Mouse (Mus musculus): Measurements from ENCODE around the gene Islr.

Gene Islr

DNA sequence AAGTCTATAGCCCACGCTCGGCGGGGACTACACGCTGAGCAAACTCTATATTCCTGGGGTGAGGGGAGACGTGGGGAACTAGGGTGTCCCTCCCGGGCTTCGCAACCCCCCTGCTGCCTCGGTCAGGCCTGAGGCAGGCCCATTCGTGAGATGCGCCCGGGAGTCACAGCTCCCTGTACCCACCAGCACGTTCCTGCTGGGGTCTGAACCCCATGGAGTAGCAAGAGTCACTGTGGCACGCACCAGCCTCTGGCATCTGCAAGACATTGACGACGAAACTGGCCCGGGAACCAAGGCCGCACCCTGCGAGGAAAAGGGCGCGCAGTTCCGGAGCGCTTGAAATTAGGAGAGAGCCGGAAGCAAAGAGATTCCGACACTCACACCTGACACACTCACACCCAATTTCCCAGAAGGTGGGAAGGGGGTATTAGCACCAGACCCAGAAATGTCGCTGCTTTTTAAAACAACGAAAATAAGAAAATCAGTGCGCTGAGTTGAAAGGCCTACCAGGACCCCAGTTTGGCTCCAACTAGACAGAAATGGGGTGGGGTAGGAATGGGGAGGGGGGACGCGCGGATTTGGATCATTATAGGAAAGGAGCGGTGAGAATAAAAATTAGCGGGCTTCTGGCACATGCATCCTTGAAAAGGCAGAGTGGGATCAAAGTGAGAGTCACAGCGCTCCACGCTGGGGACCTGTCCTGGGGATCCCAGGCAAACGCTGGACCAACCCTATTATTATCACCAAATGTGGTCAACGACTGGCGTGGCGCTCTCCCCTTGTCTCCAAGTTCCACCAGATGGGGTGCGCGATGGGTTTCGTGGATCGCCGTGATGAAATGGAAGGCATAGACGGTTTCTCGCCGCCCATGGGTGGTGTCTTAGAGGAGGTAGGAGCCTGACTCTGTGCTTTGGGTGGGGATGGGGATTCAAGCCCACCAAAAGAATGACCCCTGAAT, 7.2 kb downstream of the Islr start:
- DNase-seq: no peak

DNA sequence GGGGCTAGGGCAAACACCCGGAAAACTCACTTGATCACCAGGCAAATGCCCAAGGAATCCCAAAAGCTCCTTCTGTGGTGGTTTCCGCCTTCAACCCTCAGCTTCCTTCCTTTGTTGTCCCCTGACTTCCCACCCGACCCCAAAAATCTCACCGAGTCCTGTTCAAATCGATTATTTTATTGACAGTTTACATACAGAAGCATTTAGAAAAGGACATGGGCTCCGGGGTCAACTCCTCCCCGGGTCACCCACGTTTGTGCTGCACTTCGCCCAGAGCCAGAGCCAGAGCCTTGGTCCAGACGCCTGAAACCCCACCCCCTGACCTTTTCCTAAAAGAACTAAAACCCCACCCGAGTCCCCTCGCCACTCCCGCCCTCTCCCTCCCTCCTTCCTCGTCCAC, 8.0 kb downstream of the Islr start:
- no peak for DNase-seq

DNA sequence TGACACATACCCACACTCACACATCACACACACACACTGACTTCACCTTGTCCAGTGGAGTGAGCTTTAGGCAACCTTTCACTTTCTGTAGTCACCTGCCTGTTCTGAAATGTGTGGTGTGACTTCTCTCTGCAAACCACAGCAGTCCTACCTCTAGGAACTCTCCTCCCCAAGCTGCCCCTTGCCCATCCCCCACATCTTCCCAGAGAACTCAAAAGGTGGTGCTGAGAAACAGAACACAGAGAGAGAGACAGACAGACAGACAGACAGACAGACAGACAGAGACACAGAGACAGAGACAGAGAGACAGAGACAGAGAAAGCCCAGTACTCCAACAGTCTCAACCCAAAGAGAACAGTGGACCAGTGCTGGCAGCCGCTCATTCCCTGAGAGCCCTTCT, 8.4 kb downstream of the Islr start:
- no peak for DNase-seq

DNA sequence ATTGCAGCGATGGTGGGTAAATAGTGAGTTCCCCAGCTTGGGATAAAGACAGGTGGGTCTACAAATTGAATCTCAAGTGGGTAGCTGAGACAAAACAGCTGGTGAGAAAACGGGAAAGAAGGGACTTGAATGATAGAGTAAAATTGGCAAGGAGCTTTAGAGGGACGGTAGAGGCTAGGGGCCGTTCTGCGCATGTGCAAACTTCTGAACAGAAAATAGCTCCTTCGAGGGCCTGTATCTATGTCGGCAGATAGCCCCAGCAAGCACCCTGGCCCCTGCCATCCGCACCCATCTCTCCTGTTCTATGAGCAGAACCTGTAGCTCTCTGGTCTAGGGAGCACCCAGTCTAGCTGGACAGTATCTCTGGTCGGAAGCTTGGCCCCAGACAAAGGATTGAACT, 9.9 kb downstream of the Islr start:
- DNase-seq: no peak

DNA sequence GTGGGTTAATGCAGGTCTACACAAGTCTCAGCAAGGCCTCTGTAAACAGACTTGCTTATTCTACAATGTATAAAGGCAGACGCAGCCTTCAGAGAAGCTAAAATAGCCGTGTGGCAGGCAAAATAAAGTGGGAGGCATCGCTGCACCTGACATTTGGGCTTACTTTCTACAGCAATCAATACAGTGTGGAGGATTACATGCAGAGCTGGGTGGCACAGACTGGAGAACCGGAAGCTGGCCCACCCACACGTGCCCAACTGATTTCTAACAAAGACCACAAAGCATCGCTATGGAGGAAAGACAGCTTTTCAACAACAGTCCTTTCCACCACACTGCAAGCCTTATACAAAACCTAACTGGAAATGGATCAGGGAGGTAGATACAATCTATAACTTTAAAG, 19.6 kb downstream of the Islr start:
- DNase-seq: no peak

DNA sequence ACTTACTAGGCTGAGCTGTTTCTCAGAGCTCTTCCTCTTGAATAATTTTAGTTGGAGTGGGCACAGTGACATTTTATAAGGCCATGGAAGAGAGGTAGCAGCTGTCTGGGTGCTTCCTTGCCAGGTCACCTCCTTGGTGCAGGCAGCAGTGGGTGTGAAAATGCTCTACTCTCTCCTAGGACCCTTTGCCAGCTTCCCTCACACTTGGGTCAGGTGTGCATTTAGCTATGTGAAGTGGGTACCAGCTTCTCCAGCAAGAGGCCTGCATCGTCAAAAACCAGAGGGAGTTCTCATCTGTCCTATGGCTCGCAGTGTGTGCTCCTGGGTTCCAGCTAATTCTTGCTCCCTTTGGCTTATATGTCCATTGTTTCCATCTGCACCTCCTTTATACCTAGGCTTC, 24.7 kb downstream of the Islr start:
- DNase-seq: no peak

DNA sequence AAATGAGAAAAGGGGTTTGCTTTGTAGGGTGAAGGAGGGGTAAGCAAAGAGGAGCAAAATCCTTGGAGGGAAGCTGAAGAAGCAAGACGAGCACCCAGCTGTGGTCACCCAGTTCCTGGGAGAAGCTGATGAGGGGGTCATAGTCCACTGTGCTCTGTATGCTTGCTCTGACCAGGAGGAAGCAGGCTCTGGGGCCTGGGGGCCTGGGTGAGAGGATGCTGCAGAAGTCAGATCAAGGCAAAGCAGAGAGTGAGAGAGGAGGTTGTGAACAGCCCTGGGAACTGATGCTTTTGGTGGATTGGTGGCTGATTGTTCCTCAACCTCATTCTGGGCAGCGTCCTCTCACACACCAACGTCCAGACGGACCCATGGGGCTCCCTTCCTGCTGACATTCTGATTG, 26.9 kb downstream of the Islr start:
- no peak for DNase-seq

DNA sequence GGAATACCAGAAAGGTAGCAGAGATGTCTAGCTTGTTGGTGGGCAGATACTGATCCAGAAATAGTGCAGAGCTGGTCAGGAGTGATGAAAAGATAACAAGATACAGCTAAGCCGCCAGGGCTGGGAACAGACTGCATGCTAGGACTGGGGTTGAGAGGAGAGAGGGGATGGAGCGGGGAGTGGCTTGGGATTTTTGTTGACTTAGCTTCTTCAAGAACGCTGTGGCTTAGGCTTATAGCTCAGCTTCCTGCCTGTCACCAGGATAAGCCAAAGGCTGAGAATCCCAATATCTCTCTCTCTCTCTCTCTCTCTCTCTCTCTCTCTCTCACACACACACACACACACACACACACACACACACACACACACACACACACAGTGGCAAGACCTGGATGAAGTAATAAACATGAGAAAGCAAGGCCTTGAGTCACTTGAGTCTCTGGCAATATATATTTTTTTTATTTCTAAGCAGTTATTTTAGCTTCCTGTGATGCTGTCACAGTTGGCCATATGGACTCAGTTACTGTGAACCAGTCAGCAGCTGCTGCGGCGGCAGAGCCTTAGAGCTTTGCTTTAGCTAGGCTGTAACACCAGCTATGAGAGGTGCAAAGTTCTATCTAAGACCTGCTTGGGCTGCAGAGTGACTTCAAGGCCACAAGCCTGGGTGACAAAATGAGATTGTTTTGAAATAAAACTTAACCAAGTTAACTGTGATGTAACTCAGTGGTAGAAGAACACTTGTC, 28.2 kb downstream of the Islr start:
- peak; percentile 68 for DNase-seq

DNA sequence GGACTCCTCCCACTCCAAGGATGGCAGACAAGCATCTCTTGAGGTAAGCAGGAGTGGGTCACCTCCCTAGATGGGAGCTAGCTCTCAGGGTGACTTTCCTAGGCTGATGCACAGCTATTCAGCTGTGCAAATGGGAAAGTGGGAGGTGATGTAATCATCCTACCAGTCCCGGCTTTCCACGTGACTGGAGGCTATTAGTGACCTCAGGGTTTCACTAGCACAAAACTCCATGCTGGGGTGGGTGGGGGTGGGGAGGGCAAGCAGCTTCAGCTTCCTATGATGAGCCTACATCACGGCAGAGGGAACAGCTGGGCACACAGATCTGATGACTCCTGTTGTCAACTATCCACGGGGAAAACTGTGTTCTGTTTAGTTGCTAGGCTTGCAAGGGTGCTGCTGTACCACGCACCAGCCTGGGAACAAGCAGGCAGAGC, 29.3 kb downstream of the Islr start:
- DNase-seq: peak; percentile 80

DNA sequence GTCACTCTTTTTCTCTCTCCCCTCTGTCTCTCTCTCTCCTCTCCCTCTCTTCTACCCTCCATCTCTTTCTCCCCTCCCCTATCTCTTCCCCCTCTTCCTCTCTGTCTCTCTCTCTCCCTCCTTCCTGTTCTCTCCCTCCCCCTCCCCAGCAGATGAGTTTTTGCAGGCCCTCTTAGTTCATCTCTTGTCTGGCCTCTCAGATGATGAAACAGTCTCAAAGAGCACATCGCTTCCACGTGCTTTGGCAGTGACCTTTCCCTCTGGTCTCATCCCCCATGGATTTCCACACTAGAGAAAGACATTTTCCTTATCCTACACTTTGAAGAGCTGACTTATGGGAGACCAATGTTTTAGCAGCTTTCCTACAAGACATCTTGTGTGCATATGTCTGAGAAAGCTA, 31.2 kb downstream of the Islr start:
- no peak for DNase-seq

DNA sequence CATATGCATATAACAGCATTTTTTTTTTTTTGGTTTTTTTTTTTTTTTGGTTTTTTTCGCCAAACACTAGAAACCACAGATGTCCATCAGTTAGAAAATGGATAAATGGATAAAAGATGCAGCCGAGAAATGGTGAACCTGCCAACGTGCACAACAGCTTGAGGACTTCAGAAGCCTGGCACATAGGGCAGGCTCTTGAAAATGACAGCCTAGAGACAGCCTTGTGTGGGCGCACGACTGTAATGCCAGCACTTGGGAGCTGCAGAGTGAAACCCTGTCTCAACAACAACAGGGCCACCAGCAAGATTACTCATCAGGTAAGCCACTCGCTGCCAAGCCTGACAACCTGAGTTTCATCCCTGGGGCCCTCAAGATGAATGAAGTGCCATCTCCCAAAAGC, 34.7 kb downstream of the Islr start:
- DNase-seq: no peak

DNA sequence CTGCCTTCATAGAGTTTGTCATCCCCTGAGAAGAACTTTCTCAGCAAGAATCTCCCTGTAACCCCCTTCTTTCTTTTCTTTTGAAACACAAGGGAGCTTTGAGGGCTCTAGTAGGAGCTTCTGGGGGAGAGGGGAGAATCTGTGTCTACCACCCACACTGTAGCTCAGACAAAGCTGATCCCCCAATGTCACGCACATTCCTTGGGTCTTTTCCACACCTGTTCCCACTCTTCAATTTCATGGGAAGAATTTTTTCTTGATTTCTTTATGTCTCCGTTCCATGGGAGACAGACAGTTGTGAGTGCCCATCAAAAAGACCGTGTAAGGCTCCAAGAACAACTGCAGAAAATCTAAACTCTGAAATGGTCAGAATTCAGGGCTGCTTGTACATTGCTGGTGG, 35.2 kb downstream of the Islr start:
- DNase-seq: no peak

DNA sequence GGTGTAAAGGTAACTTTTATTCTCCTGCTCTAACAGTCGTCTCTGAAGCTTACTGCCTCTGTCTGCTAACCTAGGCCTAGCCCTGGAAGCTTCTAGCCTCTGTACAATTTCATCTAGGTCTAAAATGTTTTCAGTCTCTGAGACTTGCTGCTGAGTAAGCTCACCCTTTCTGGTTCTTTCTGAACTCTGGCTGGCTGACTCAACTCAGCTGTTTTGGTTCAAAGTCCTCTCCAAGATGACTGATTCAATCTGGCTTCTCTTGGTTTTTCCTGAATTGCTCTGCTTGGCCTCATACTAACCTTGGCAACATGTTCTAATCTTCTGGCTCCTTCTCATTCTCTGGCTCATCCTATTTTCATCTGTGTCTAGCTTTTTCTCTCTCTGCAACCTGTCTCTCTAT, 38.3 kb downstream of the Islr start:
- DNase-seq: no peak

DNA sequence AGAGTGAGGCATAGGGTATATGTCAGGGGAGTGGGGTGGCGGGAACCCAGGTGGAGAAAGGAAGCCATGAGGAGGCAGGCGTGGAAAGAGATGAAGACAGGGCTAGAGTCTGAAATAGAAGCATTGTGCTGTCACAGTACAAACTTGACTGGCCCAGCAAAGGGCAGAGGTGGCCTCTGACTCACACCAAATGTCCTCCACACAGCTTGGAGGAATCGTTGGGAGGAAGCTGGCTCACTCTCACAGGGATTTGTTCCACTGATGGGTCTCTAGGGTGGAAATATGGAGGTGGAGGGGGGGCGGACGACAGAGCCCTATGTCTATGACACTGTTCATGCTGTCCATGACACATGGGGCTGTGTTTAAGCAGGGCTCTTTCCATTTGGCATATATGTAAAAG, 41.0 kb downstream of the Islr start:
- DNase-seq: no peak

DNA sequence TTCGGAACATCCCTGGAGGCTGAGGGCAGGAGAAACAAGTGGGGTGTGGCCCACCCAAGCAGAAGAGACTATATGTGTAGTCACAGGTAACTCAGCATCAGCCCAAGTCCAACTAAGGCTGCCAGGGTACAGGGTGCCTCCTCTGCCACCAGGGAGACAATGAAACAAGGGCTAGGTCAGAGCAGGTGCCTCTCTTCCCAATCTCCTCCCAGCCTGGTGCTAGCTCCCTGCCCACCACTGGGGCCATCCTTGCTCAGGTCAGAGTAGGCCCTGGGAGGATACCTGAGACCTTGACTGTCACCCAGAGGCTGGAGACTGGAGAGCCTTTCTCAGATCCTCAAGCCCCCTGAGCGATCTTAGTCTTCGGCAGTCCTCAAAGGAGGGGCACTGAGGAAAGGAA, 41.9 kb downstream of the Islr start:
- DNase-seq: no peak

DNA sequence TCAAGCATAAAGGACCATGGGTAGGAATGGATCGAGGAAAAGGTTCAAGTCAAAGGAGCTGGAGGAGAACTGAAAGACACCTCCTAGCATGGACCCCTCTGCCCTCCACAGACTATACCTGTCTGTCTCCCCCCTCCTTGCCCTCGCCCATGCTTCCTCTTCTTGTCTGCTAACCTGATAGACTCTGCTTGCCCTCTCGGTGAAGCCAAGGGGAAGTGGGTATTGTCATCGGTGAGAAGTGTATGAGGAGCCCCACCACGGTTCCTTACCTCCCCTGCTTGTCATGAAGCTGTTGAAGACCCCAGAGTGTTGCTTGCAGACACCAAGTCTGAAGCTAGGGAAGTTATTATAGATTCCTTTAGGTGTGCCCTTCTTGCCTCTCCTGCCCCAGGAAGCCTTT, 43.8 kb downstream of the Islr start:
- DNase-seq: no peak

DNA sequence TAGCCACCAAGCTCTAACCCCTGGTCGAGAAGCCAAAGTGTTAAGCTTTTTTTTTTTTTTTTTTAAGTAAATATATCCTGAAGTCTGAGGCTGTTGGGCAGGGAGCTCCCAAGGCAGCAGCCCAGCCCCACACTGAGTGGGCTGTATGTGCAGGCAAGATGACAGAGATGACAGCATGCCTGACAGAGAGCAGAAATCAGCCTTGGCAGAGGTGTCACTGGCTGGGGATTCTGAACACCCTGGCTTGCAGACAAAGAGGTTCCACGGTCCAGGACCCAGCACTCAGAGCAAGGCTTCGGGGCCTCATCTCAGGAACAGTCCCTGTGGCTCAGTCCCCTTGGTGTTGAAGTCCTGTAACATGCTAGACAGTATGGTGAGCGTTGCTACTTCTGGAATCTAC, 44.3 kb downstream of the Islr start:
- no peak for DNase-seq

DNA sequence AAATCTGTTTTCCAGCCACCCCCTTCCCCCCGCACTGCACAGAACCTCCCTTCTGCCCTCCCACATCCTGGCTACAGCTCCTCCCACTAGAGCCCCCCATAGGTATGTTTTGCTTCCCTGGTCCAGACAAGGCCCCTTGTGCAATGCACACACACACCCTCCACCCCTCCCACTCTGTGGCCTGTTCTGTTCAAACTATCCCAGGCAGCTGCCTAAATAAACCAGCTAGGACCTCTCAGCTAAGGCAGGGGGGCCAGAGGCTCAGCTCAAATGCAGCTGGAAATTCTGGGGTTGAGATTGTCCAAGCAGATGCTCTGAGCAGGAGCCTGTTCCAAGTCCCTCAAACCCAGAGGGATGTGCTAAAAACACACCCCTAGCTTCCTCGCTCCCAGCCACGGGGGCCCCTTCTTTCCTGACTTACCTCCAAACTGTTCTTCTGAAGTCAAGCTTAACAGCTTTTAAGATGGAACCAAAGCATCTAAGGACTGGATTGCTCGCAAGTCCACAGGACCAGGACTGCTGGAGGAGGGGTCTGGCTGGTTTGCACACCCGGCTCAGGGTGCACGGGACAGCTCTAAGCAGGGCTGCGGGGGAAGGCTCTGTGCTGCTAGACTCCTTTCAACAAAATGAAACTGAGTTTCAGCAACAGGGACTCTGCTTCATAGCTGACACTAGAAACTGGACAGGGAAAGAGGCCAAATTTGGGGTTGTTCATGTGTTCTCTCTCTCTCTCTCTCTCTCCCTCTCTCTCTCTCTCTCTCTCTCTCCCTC, 45.4 kb downstream of the Islr start:
- DNase-seq: no peak

DNA sequence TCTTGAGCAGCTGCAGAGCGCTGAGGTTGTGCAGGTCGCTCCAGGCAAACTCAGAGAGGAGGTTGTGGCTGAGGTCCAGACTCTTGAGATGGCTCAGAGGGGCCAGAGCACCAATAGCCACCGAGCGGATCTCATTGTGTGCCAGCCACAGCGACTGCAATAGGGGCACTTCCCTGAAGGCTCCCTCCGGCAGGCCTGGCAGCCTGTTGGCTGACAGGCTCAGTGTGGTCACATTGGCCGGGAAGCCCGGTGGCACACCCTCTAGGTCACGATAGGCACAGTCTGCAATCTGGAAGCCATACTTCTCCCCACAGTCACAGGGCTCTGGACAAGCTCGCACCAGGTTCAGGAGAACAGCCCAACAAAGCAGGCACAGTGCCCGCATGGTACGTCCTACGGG, 46.3 kb downstream of the Islr start:
- no peak for DNase-seq

DNA sequence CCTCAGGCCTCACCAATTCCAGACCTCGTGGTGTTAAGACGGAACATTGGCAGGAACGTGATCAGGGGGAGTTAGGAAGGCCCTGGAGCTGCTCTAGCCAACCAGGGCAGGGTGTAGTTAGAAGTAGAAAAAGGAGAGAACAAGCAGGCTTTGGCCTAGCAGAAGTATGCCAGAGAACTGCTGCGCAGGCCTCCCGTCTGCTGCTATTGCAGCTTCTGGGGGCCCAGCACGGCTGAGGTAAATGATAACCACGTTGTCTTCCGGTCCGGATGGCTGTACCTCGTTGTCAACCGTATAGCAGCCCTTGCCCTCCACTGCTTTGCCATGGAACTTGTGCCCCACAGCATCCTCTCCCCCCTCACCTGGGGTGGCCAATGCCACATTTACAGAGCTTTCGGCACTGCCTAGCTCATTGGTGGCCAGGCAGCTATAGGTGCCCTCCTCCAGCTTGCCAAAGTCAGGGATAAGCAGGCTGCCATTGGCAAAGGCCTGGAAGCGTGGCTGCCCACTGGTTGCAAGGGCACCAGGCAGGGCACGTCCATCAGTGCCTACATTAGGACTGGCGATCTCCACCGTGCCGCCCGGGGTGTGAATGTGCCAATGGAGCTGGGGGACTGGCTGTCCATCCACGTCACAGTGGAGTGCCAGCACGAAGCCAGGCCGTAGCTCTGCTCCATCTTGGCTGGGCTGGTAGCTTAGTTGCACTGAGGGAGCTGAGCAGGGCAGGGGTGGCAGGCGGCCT, 47.1 kb downstream of the Islr start:
- no peak for DNase-seq

DNA sequence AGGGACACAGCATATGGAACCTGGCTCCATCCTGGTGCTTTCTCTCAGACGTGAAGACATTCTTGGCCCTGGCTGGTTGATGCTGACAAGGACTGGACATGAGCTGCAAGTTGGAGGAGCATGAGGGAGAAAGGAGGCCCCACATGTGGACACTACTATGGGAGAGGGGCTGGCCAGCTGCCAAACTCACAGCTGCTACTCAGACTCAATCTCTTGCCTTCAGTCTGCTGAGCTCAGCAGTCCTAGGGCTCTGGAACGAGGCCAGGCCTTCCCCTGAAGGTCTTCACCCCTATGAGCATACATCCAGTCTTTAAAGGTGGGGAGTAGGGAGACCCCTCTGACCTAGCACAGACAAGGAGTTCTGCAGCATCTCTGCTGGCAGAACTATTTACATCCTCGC, 48.7 kb downstream of the Islr start:
- DNase-seq: peak; percentile 81

DNA sequence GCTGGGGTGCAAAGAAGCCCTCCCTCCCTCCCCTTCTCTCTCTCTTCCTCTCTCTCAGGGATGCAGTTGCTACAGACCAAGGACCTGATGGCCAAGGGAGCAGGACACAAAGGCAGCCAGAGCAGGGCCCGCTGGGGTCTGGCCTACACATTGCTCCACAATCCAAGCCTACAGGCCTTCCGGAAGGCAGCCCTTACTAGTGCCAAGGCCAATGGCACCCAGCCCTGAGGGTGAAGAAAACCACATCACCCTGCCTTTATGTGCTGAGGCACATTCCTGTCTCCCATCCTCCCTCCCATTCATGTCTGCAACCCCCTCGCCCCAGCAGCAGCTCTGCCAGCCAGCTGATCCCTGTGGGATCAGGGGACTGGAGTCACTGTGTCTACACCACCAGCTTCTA, 51.0 kb downstream of the Islr start:
- DNase-seq: no peak
